Mouse (Mus musculus) c-Kit-positive CD71-negative TER-119-negative erythroid progenitor cells, embryonic 14.5 days (primary cell): Measurements from ENCODE around the gene Smim17.
"Not testable (repeated sequence)": the region's sequence is repeated elsewhere in the genome, so short reads cannot be mapped to it uniquely, and the experiment has no call there.

Source experiments
- DNase-seq: peaks from one replicate; pipeline ENCODE4 v3.0.0-alpha.2; 2013; ENCODE audit warnings: low read depth

The Smim17 gene

GRCm38 (mm10) chr7:6415442-6415787, 16.9 kb downstream of the Smim17 start:
- no peak for DNase-seq

DNA sequence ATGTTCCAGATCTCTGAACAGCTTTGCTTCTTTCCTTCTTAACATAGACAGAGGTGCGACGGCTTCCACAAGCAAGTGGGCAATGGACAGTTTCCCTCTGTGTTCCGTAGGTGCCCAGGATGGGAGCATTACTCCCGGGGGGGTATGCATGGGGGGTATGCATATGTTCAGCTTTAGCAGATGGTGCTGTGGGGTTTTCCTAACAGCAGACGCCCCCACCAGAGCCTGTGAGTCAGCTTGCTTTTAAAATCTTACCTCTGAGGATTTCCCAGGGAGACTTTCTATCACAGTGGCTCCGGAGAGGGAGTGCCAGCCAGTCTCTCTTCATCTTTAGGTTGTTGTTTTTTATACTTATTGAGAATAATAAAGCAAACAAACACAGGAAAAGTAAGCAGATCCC, 21.4 kb downstream of the Smim17 start:
- no peak for DNase-seq

DNA sequence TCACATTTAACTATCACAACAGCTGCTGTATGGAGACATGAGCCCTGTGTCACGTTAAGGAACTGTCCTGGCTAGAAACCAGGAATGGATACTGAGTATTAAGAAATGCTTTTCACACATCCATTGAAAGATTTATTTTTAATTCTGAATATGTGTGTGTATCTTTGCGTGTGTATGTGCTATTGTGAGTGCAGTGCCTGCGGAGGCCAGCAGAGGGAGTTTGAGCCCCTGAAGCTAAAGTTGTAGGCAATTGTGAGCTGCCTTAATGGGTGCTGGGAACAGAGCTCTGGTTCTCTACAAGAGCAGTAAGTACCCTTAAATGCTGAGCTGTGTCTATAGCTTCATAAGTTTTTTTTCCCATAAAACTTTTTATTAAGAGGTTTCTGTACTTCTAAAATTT, 30.9 kb downstream of the Smim17 start:
- DNase-seq: no peak

GRCm38 (mm10) chr7:6430342-6430741, 31.8 kb downstream of the Smim17 start:
- no peak for DNase-seq

DNA sequence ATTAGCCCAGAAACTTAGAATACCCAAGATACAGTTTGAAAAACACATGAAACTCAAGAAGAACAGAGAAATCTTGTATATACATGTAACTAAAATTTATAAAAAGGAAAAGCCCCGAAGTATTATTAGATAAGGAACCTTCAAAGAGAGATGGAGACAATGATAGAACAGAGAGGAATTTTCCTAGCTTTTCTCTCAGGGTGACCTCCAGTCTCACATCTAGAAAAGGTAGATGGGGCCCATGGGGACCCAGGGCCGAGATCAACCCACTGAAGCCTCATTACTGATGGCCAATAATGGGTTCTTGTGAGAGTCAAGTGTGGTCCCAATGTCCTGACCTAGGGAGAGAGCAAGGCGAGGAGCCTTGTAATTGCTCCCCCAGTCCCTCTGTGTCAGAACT, 39.9 kb downstream of the Smim17 start, which contains the start of gene Olfr1344:
TSS of gene Olfr1344 (plus strand) at position 301 of the 400 bp plus-strand sequence.
- no peak for DNase-seq

DNA sequence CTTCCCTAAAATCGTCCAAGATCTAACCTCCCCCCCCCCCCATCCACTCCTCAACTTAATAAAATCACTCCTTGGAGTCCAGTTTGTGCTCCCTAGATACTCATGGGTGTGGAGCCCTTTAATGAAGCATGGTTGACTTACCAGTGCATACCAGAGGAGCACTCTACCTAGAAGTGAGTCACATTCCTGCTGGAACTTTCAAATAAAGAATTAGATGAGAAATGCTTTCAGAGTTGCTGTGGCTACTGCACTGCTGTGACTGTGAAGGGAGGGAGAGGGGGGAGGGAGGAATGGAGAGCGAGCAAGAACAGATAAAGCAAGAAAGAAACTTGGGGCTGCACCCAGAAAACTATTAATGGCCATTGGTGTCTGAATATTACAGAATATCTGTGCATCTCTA, 42.7 kb downstream of the Smim17 start:
- DNase-seq: no peak

- no peak for DNase-seq
Observed at GRCm38 (mm10) chr7:6447771-6448170, 49.3 kb downstream of the Smim17 start.

GRCm38 (mm10) chr7:6455868-6456267, 57.4 kb downstream of the Smim17 start, which contains the start of gene Olfr1336:
Olfr1336 (plus strand) TSS chr7:6456168.
- no peak for DNase-seq

DNA sequence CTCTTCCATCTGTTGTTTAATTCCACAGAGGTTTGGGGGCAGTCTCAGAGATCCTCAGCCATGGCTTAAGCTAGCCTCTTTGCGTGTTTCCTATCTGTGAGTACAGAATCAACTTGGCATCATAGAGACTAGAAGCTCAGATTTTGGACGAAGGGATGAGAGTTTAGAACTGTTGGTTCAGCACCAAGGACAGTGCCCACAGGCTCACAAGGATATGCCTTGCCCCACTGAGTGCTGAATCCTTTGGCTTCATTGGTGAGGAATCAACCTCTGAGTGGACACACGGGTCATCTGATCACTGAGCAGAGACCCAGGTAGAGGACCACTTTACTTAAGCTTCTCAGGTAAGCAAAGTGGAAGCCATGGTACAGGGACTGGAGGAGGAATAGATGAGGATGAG, 57.9 kb downstream of the Smim17 start:
- no peak for DNase-seq

- no peak for DNase-seq
Observed at GRCm38 (mm10) chr7:6466951-6467350, 68.4 kb downstream of the Smim17 start, which contains the start of gene Olfr1346. Olfr1346 (plus strand) TSS chr7:6467101.

DNA sequence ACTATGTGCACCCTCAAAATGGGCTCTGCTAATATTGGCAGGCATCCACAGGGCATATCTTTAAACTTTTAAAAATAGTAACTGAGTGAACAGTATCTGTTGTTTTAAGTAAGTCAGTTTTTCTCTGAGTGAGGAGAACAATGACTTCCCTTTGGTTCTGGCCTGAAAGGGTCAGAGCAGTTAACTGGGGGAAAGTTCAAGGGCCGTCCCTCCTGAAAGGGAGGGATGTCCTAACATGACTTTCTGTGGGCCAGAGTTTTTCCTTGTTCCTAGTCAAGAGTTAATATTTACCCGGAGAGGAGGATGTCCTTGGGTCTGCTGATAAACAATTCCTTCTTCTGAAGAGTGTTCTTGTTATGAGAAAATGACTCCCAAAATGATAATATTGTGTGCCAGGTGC, 79.1 kb downstream of the Smim17 start:
- not testable (repeated sequence) for DNase-seq
